Mouse (Mus musculus) neural tube, embryonic 13.5 days (tissue): ENCODE results near the gene Rap1a. TPM values are rescaled to one million over a fixed set of nuclear protein-coding genes. Genes with fewer than 3 reads are reported as not detected.

Experiments used
- ATAC-seq: fragments of 200-750 bp; cut with Nextera tagmentation; 2 replicates; pipeline ENCODE4 v1.8.0; 2017; ENCODE audit warnings: low read depth, mild to moderate bottlenecking, moderate TSS enrichment, moderate library complexity
- H3K27ac ChIP-seq: fragments of 300-500 bp; sonication (generic); replicated peaks from 2 replicates; pipeline ENCODE4 v1.5.1; 2015; ENCODE audit warnings: moderate library complexity, mild to moderate bottlenecking, inconsistent platforms
- H3K27me3 ChIP-seq: fragments of 300-500 bp; sonication (generic); 2 replicates; pipeline ENCODE4 v1.6.1; 2015; ENCODE audit warnings: mild to moderate bottlenecking, inconsistent platforms
- H3K36me3 ChIP-seq: fragments of 300-500 bp; sonication (generic); 2 replicates; pipeline ENCODE4 v1.6.1; 2015; ENCODE audit warnings: mild to moderate bottlenecking, inconsistent platforms
- H3K4me1 ChIP-seq: fragments of 300-500 bp; sonication (generic); replicated peaks from 2 replicates; pipeline ENCODE4 v1.6.1; 2015; ENCODE audit warnings: inconsistent platforms
- H3K4me2 ChIP-seq: fragments of 300-500 bp; sonication (generic); 2 replicates; pipeline ENCODE4 v1.6.1; 2015; ENCODE audit warnings: inconsistent platforms, mild to moderate bottlenecking, moderate library complexity
- H3K4me3 ChIP-seq: fragments of 300-500 bp; sonication (generic); 2 replicates; pipeline ENCODE4 v1.5.1; 2015; ENCODE audit warnings: mild to moderate bottlenecking, inconsistent platforms
- H3K9ac ChIP-seq: fragments of 300-500 bp; sonication (generic); 2 replicates; pipeline ENCODE4 v1.6.1; 2015; ENCODE audit warnings: moderate library complexity, mild to moderate bottlenecking, inconsistent platforms
- H3K9me3 ChIP-seq: fragments of 300-500 bp; sonication (generic); 2 replicates; pipeline ENCODE4 v1.6.1; 2016; ENCODE audit warnings: inconsistent platforms
- WGBS: fragments of 180-500 bp; shearing (Covaris S2); methylation state at CpG from one replicate; pipeline ENCODE4 v1.1.7; 2015; 5-methylcytosine and 5-hydroxymethylcytosine counted together
- polyA plus RNA-seq: library from polyadenylated mRNA; unstranded; fragments of >200 nt; fragmentation: Nextera tagmentation; extraction: Ambion mirVana; gene quantifications from 2 replicates; pipeline ENCODE4 v1.2.1, GENCODE M21; 2015

The Rap1a gene
- polyA plus RNA-seq, 1 experiment from 2014 or later = 92.6 TPM

DNA sequence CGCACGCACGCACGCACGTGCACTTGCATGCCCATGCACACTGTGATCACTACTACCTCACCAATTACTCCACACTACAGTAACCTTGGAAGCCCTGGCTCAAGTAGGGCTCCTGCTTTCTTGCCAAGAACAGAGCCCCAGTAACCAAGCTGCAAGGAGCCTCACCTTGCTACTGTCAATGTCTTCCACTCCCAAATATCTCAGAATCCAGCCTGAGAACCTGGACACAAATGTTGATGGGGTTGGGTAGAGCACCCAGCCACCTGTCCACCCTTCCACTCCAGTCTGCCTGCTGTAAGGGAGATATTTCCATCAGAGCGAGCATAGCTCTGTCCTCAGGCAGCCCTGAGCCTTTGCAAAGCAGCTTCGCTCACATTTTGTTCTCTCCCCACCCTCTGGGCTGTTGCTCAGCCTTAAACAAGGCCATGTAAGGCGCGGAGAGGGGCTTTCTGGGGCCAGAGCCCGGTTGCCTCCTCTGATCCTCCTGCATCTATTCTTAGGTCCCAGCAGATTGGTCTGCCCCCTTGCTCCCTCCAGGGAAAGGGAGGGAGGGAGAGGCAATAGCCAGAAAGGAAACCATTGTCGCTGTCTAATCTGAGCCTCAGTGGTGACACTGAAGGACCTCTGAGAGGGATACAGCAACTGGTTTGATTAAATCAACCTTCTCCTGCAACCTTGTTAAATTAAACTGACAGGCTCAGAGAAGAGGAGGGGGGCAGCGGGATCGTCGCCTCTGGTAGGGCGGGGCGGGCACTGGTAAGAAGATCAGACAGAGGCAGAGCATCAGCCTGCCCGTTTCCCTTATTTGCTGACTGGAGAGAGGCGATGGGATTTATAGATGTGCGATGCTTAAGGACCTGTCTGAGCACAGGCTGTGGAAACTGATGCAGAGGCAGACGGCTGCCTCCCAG, 105.4 kb downstream of the Rap1a start:
- Histone ChIP-seq H3K9ac (peak overlapping the region; percentile 43), H3K36me3 (no peaks in the 10 kb centered on the region), H3K4me3 (no peak overlapping the region), H3K4me1 (peaks cover 29% of the 10 kb centered on the region), H3K27me3 (peaks cover 23% of the 10 kb centered on the region), H3K9me3 (no peaks in the 10 kb centered on the region), H3K27ac (peak overlapping the region; percentile 38; the same call in 1 of the 2 replicates), H3K4me2 (peak overlapping the region; percentile 39)
- WGBS = 32% methylated on average over 20 of the region's 20 CpGs
- peak; percentile 47; the same call in 1 of the 2 replicates for ATAC-seq

DNA sequence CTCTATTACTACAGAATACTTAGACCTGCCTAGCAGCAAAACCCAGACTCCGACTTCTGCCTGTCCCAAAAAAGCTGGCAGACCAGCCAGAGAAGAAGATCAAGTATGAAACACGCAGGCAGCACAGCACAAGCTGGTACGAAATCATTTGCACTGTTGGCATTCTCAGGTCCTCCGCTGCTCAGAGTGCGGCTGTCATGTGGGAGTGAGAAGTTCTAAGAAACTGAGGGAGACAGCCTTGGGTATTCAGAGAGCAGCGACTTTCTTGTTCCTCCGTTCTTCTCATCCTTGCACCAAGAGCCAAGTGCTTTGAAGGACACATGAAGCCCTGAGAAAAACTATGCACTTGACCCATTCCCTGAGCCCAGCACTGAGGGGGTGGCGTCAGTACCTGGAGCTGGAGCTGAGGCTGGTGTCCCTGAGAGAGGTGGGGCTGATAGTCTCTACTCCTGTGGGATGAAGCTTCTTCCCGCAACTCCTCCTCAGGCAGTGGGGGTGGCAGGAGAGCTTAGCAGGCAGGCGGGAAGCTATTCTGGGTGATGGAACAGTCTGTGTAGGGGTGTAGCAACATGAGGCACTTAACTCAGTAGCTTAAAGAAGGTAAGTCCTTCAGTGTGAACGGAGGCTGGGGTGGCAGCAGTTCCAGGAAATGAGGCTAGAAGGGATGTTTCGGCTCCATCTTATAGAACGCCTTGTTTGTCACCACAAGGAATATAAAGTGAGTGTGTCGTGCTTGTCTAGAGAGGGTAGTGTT, 107.6 kb downstream of the Rap1a start:
- Histone ChIP-seq H3K9ac (no peak overlapping the region), H3K4me1 (peaks cover 29% of the 10 kb centered on the region), H3K4me3 (no peak overlapping the region), H3K27ac (no peak overlapping the region), H3K36me3 (no peaks in the 10 kb centered on the region), H3K9me3 (no peaks in the 10 kb centered on the region), H3K4me2 (no peak overlapping the region), H3K27me3 (peaks cover 23% of the 10 kb centered on the region)
- 82% methylated on average over 14 of the region's 14 CpGs for WGBS
- no peak for ATAC-seq

DNA sequence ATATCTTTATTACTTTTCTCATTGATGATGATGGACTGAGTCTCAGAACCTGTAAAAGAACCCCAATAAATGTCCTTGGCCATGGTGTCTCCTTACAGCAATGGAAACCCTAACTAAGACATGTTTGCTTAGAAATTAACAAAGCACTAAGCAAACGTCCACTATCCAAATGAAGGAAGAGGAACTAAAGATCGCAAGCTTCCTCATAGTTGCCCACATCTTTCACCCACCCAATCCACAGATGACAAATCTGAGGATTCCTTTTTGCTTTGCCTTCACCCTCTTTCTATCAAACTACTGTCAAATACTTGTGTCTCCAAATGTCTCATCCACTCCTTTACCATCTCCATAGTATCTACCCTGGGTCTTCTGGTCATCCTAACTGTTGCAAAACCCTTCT, 112.6 kb downstream of the Rap1a start:
- no peak for ATAC-seq
- peaks cover 13% of the 10 kb centered on the region for H3K27me3 ChIP-seq
- H3K36me3 ChIP-seq = peaks cover 13% of the 10 kb centered on the region
- 89% methylated on average over 2 of the region's 2 CpGs for WGBS
- H3K4me1 ChIP-seq = peaks cover 9% of the 10 kb centered on the region
- H3K4me3 ChIP-seq = no peak overlapping the region
- H3K9me3 ChIP-seq = no peaks in the 10 kb centered on the region
- H3K27ac ChIP-seq = no peak overlapping the region
- no peak overlapping the region for H3K4me2 ChIP-seq
- H3K9ac ChIP-seq = no peak overlapping the region

DNA sequence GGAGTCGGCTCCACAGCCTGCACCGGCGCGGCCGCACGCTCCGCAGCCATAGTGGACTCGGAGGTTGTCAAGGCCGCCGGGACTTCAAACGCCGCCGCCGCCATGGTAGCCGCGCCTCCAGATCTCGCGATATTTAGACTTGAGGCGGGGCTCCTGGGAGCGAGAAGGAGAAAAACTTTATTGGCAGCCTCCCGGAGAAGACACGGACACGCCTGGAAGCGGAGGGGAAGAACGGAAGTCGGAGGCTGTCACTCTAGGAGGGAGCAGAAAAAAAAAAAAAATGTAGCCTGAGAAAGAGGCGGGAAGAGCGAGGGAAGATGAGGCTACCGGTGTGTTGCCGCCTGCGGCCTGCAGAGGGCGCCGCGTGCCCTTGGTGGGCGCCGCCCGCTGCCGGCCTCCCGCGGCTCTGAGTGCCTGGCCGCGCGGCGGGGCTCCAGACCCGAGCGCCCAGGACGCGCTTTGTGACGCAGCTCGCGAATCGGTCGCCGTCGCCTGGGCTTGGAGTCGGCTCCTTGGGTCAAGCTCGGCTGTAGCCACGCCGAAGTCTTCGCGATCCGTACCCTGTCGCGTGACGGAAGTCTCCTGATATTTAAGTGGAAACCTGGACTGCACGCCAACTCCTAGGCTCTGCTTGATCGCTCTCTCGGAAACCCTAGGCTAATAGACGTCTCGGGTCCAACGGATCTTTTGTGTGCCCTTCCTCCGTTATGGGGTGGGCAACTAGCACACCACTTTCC, 113.6 kb downstream of the Rap1a start, which contains the start of gene Ddx20:
Ddx20 (minus strand) TSS at position 251 of the 737 bp plus-strand sequence.
- Histone ChIP-seq H3K4me3 (peak within 1 kb of the TSS; percentile 92), H3K27ac (peak within 1 kb of the TSS; percentile 81), H3K36me3 (peaks cover 23% of the 10 kb centered on the region), H3K9me3 (no peaks in the 10 kb centered on the region), H3K9ac (peak within 1 kb of the TSS; percentile 92), H3K4me1 (peaks cover 9% of the 10 kb centered on the region), H3K27me3 (peaks cover 3% of the 10 kb centered on the region; the same call in 1 of the 2 replicates), H3K4me2 (peak within 1 kb of the TSS; percentile 81)
- peak; percentile 96 for ATAC-seq
- 1% methylated on average over 72 of the region's 72 CpGs for WGBS

DNA sequence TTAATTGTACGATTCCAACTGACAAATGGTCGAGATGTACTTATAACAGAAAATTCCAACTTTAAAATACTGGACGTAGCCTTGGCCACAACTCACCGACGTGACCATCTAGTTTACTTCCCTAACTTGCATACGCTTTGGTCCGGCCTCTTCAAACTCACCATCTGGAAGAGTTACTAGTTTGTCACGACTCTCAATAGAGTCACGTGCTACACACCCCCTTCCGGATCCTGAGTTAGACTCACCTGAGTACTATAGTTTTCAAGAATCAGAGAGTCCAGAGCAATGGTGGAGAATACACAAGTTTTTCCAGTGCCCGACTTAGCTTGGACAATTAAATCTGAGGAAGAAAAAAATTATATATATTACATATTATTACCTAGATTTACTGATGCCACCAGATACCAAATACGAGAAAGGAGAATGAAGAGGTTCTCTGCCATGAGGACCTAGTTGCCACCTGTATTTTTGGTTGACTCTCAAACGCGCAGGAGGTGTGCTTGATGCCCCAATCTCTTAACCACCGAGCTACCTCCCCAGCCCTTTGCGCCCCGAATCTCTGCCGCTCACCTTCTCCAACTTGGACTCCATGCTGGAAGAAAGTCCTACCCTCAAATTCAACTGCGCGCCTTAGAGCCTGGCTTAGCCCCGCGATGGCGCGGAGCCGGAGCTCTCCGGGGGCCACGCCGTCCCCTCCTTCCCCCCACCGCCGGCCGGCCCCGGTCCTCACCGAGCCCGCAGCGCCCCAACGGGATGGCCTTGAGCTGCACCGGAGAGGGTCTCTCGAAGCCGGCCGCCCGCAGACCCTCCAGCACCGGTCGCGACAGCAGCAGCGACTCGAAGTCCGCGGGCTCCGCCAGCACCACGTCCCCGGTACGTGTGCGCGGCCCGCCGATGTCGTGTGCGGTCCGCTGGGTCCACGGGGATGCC, 114.5 kb downstream of the Rap1a start:
- Histone ChIP-seq H3K27ac (peak overlapping the region; percentile 79; the same call in 1 of the 2 replicates), H3K4me2 (peak overlapping the region; percentile 81), H3K9ac (peak overlapping the region; percentile 92), H3K4me3 (peak overlapping the region; percentile 92), H3K9me3 (no peaks in the 10 kb centered on the region), H3K27me3 (no peaks in the 10 kb centered on the region), H3K4me1 (peaks cover 9% of the 10 kb centered on the region), H3K36me3 (peaks cover 28% of the 10 kb centered on the region)
- ATAC-seq = peak; percentile 87; the same call in 1 of the 2 replicates
- WGBS = 11% methylated on average over 51 of the region's 60 CpGs

DNA sequence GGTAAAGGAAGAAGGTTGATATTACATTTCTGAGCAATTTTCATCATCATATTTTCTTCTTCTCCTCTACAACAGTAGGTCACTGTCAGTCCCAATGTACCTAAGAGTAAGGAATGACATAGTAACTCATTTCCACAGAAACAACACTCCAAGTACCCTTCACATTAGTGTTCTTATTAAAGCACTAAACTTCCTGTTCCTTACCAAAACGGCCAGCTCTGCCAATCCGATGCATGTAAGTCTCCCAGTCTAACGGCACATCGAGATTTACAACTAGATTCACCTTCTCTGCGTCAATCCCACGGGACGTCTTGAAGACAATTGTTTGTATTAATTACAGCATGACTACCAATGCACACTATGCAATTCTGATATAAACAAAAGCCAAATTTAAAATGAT, 120.8 kb downstream of the Rap1a start:
- H3K4me2 ChIP-seq = no peak overlapping the region
- H3K27me3 ChIP-seq = no peaks in the 10 kb centered on the region
- no peak overlapping the region for H3K27ac ChIP-seq
- H3K9ac ChIP-seq = no peak overlapping the region
- H3K4me3 ChIP-seq = no peak overlapping the region
- H3K36me3 ChIP-seq = peaks cover 67% of the 10 kb centered on the region
- no peaks in the 10 kb centered on the region for H3K4me1 ChIP-seq
- H3K9me3 ChIP-seq = no peaks in the 10 kb centered on the region
- WGBS = 89% methylated on average over 7 of the region's 7 CpGs
- no peak for ATAC-seq

Other genes starting within 250 kb of the Rap1a start
- gene Ddx20, start 113.8 kb downstream of the Rap1a start, polyA plus RNA-seq = 24.9 and 27.2 TPM in 2 replicates
- gene Inka2, start 96.7 kb downstream of the Rap1a start, polyA plus RNA-seq = 4.0 and 4.8 TPM in 2 replicates
- gene Adora3, start 69.5 kb upstream of the Rap1a start, polyA plus RNA-seq = not detected in 2 replicates
- not detected in 2 replicates for gene Tmigd3, start 69.6 kb upstream of the Rap1a start, polyA plus RNA-seq
- 0.21 and 0.33 TPM in 2 replicates for gene I830077J02Rik, start 131.3 kb upstream of the Rap1a start, polyA plus RNA-seq
- 89.3 and 94.1 TPM in 2 replicates for gene Wdr77, start 158.0 kb upstream of the Rap1a start, polyA plus RNA-seq
- gene Atp5f1, start 158.8 kb upstream of the Rap1a start, polyA plus RNA-seq = 612 and 654 TPM in 2 replicates
- gene Ovgp1, start 172.4 kb upstream of the Rap1a start, polyA plus RNA-seq = 3.1 and 4.1 TPM in 2 replicates
- gene Pifo, start 213.3 kb upstream of the Rap1a start, polyA plus RNA-seq = 0.52 and 1.5 TPM in 2 replicates
- gene Chil5, start 231.5 kb upstream of the Rap1a start, polyA plus RNA-seq = not detected in 2 replicates